Mouse (Mus musculus): ENCODE data around the gene Naxe.

DNA sequence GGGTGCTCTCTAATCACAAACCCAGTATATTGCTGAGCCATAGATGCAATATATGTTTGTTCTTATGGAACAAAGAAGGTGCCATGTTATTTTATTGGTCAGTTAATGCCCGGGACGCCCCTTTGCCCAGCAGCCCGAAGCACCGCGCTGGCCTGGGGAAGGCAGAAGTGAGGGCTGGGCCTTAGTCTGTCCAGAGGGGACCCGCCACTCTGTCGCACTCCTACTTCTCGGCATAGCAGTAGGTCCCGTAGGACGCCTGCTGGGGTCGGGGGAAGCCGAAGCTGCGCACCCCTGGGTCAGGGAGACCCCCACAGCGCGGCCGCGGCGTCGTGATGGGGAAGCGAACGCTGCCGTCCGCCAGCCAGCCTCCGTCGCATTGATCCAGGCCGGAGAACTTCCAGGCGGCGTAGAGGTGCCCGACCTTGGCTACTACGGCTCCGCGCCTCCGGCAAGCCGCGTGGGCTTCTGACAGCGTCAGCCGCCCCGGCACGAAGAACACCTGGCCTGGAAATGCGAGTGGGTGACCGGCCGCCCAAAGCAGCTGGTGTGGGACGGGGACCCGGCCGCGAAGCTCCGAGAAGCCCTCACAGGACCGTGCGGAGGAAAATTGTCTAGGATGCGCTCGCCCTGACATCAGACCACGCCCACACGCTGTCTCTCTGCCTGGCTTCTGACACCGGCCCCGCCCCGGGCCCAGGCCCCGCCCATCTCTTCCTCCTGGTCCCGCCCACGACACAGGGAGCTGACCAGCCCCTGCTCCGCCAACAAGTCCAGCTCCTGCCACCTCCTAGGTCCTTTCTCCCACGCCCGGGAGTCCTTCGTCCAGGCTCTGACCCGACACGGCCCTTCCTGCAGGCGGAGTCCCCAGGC, 35.7 kb downstream of the Naxe start:
- TF ChIP-seq CTCF (IDR thresholded peaks at IDR 0.05; ENCODE audit: low read depth) (no peak), EP300 (IDR thresholded peaks at IDR 0.05; ENCODE audit: low read depth) (no peak)

Measured in liver, embryonic 14.5 days (tissue).